9 mouse cellular contexts compared by ENCODE assay signal in the genomic region with DNA sequence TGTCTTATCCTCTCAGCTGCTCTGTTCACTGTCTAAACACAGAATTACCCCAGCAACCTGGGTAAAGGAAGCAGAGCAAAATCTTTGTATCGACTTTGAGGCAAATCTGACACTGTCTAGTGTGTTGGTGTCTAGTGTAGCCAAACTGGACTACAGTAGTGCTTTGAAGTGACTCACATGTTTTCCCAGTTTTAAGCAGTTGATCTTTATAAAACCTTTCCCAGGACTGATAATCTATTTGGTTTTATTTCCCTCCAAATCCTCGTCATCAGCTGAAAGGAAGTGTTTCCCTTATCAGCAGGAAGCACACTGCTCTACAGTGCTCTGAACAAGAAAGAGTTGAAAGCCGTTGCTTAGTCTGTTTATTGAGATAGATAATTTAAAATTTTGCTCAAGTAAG.
DNase-seq lines count a peak whose midpoint lies in the region; ATAC-seq and TF ChIP-seq lines count a peak whose summit lies in the region.
"Had no signal": no experiment of that assay in that cellular context is flagged by ENCODE, and none has a peak within 500 bp of the region (broad histone marks: within the 10 kb centered on the region; RNA-seq: fewer than 3 reads in every experiment).

No protein-coding gene starts in this region.

- peak overlapping the region; percentile 76 for H3K27ac ChIP-seq in gastrocnemius, adult 2 months
- peak overlapping the region; percentile 63; the same call in 1 of the 2 replicates for H3K27ac ChIP-seq in liver, adult 2 months (replicated peaks; ENCODE audit: insufficient read depth, low read depth, low read length)
- peak overlapping the region; percentile 86 for H3K27ac ChIP-seq in heart, embryonic 13.5 days (replicated peaks)

- TF ChIP-seq POLR2A in liver, adult 2 months (IDR thresholded peaks at IDR 0.05; ENCODE audit: extremely low read depth, insufficient read depth, low read length), result no peak

- no peaks in the 10 kb centered on the region for H3K9me3 ChIP-seq in heart, embryonic 13.5 days

- H3K4me1 ChIP-seq in liver, adult 2 months (ENCODE audit: control insufficient read depth, insufficient read depth, low read length), result 0 out of 2 replicates have a peak, but pooled peaks cover under 1% of the 10 kb centered on the region
- H3K4me1 ChIP-seq in heart, embryonic 13.5 days, result peaks cover 26% of the 10 kb centered on the region

- no peak overlapping the region for H3K4me2 ChIP-seq in heart, embryonic 13.5 days

- intact Hi-C loops in gastrocnemius, adult 2 months (cut with DNase I), result loop anchor here (10.0 kb wide), 1 partner anchor 184 kb away; a partner anchor contains a TSS
- intact Hi-C loops in gastrocnemius, postnatal 36 days (cut with DNase I), result no loop called here

- WGBS in liver, adult 2 months, result 47% methylated on average over 3 of the region's 3 CpGs
- WGBS in heart, embryonic 13.5 days, result 34% methylated on average over 3 of the region's 3 CpGs

- no peak for TF ChIP-seq CTCF in gastrocnemius, adult 2 months (IDR thresholded peaks at IDR 0.05)
- TF ChIP-seq CTCF in liver, adult 2 months (IDR thresholded peaks at IDR 0.05; ENCODE audit: low read depth, low read length), result no peak

- no peak overlapping the region for H3K9ac ChIP-seq in liver, adult 2 months (ENCODE audit: low read depth, low read length)
- no peak overlapping the region for H3K9ac ChIP-seq in heart, embryonic 13.5 days

- 0 out of 2 replicates have a peak overlapping the region, but pooled peaks have one; percentile 9 for H3K4me3 ChIP-seq in gastrocnemius, adult 2 months
- no peak overlapping the region for H3K4me3 ChIP-seq in liver, adult 2 months (ENCODE audit: insufficient read depth, low read depth, low read length)
- no peak overlapping the region for H3K4me3 ChIP-seq in heart, embryonic 13.5 days

- H3K36me3 ChIP-seq in liver, adult 2 months (ENCODE audit: control insufficient read depth, insufficient read depth, low read length), result no peaks in the 10 kb centered on the region
- no peaks in the 10 kb centered on the region for H3K36me3 ChIP-seq in heart, embryonic 13.5 days

- DNase-seq in gastrocnemius, adult 2 months, result no peak
- no peak for DNase-seq in gastrocnemius, postnatal 36 days
- no peak for DNase-seq in liver, adult 2 months (ENCODE audit: extremely low read depth, low read depth, low spot score)
- DNase-seq in liver, result no peak
- peak; percentile 64 for DNase-seq in lung, postnatal 25 days (ENCODE audit: low spot score)
- DNase-seq in embryo, embryonic 9.5 days (ENCODE audit: extremely low spot score), result no peak
- DNase-seq in gastrocnemius, postnatal 10 days, result no peak
- DNase-seq: cerebellum, postnatal 25 days had no signal

- H3K27me3 ChIP-seq in liver, adult 2 months (ENCODE audit: control insufficient read depth, insufficient read depth, low read length), result no peaks in the 10 kb centered on the region
- no peaks in the 10 kb centered on the region for H3K27me3 ChIP-seq in heart, embryonic 13.5 days (replicated peaks)

- no peaks in the 10 kb centered on the region for H3K79me2 ChIP-seq in liver, adult 2 months (ENCODE audit: control insufficient read depth, insufficient read depth, low read length)

- no peak for ATAC-seq in heart, embryonic 13.5 days (ENCODE audit: extremely low read depth, insufficient number of reproducible peaks, low FRiP score, low TSS enrichment)
